In the genomic region with DNA sequence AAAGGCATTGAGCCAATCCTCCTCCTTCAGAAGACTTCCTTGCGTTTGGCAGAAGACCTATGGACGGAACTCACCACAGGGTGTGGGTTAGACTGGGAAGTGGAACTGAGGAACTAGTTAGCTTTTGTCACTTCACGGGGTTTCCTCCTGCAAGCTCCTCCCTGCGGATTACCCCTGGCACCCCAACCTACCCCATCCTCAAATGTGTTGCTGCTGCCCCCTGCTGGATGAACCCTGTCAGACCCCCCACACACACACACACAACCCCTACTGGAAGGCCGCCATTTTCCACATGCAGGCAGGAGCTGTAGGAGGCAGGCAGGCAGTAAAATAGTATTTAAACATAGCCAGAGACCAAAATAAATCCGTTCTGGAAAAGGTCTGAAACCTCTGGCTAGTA, we compare ENCODE assay signal across 10 mouse cellular contexts. TPM values are rescaled to one million over a fixed set of nuclear protein-coding genes. Genes with fewer than 3 reads are reported as not detected.
A peak's percentile ranks its signal among the peaks of the same experiment; 100 is the strongest.
DNase-seq lines count a peak whose midpoint lies in the region; ATAC-seq and TF ChIP-seq lines count a peak whose summit lies in the region.
"Had no signal": no experiment of that assay in that cellular context is flagged by ENCODE, and none has a peak within 500 bp of the region (broad histone marks: within the 10 kb centered on the region; RNA-seq: fewer than 3 reads in every experiment).

No protein-coding gene starts in this region.

- no peak for ATAC-seq in hindbrain, embryonic 12.5 days (ENCODE audit: low FRiP score)

- dilution Hi-C loops in CH12.LX (cut with MboI; ENCODE audit: extremely low pct_ligation_motif_present, extremely low pct_unique_long_range_greater_than_20kb, low sequenced_read_pairs): no loop called here

- no peak overlapping the region for H3K27ac ChIP-seq in CH12.LX (ENCODE audit: insufficient read depth, low read depth)
- H3K27ac ChIP-seq in hindbrain, embryonic 12.5 days: no peak overlapping the region
- H3K27ac ChIP-seq: neural tube, embryonic 13.5 days had no signal

- intact Hi-C loops in left cerebral cortex, postnatal 25 days (cut with DNase I): loop anchor here (5.0 kb wide), 1 partner anchor 85 kb away; no protein-coding TSS in a partner anchor

- no peak for TF ChIP-seq EP300 in CH12.LX (IDR thresholded peaks at IDR 0.05; ENCODE audit: low read length)

- TF ChIP-seq POLR2A in CH12.LX (IDR thresholded peaks at IDR 0.05; ENCODE audit: low read depth, low read length): no peak

- TF ChIP-seq RAD21 in CH12.LX (IDR thresholded peaks at IDR 0.05; ENCODE audit: low read depth, low read length): peak; percentile 97

- in situ Hi-C loops in CH12.LX (cut with MboI; ENCODE audit: low pct_ligation_motif_present, low pct_unique_long_range_greater_than_20kb, low sequenced_read_pairs): loop anchor here (5.0 kb wide), 2 partner anchors 35 to 90 kb away; a partner anchor contains a TSS

- H3K9ac ChIP-seq in CH12.LX (ENCODE audit: insufficient read depth, low read depth): no peak overlapping the region
- no peak overlapping the region for H3K9ac ChIP-seq in hindbrain, embryonic 12.5 days
- H3K9ac ChIP-seq: neural tube, embryonic 13.5 days had no signal

- no peak overlapping the region for H3K4me2 ChIP-seq in CH12.LX (ENCODE audit: insufficient read depth, low read depth, poor library complexity, severe bottlenecking)
- no peak overlapping the region for H3K4me2 ChIP-seq in hindbrain, embryonic 12.5 days (replicated peaks)
- H3K4me2 ChIP-seq: neural tube, embryonic 13.5 days had no signal

- peaks cover 0 to 9% of the 10 kb centered on the region in 2 experiments; a peak in 1 of 4 replicates for H3K4me1 ChIP-seq in CH12.LX (ENCODE audit: control insufficient read depth in 1 of 2, insufficient read depth in 2 of 2)
- H3K4me1 ChIP-seq in hindbrain, embryonic 12.5 days: peaks cover 9% of the 10 kb centered on the region

- WGBS in hindbrain, embryonic 12.5 days: 74% methylated on average over 6 of the region's 6 CpGs

- H3K79me2 ChIP-seq in CH12.LX (replicated peaks; ENCODE audit: control insufficient read depth, extremely low read depth, insufficient read depth, poor library complexity, severe bottlenecking): no peaks in the 10 kb centered on the region

- peak overlapping the region in 1 of 3 experiments; percentile 1 for H3K4me3 ChIP-seq in CH12.LX (replicated peaks in 1 of 3; ENCODE audit: low read depth in 2 of 3, low read length in 2 of 3, poor library complexity in 1 of 3)
- H3K4me3 ChIP-seq in hindbrain, embryonic 12.5 days: no peak overlapping the region
- H3K4me3 ChIP-seq: neural tube, embryonic 13.5 days had no signal

- peak; percentile 27 for DNase-seq in 3134 (ENCODE audit: extremely low read depth, insufficient read length, low spot score)
- DNase-seq in CH12.LX (ENCODE audit: extremely low read depth): peak; percentile 86
- peak; percentile 3 for DNase-seq in c-Kit-negative CD71-positive TER-119-positive erythroid progenitor cells, embryonic 14.5 days (ENCODE audit: low read depth, low spot score)
- peak; percentile 65 to 82 for DNase-seq in heart, adult 9 months (ENCODE audit: low spot score in 2 of 2)
- peak; percentile 39 to 43 for DNase-seq in left cerebral cortex, postnatal 25 days (ENCODE audit: low spot score in 2 of 2)
- peak; percentile 94 for DNase-seq in naive thymus-derived CD4-positive, alpha-beta T cell, adult 2 months (ENCODE audit: low read depth)
- peak; percentile 95 for DNase-seq in thymus, postnatal 14 days

- peaks cover 9% of the 10 kb centered on the region for H3K9me3 ChIP-seq in CH12.LX (replicated peaks; ENCODE audit: low read length)
- H3K9me3 ChIP-seq in hindbrain, embryonic 12.5 days (replicated peaks): no peaks in the 10 kb centered on the region

- TF ChIP-seq CTCF in CH12.LX (conservative IDR thresholded peaks at IDR 0.05 in 1 of 2, IDR thresholded peaks at IDR 0.05 in 1 of 2; ENCODE audit: low read depth in 2 of 2, low read length in 2 of 2): peak; percentile 21 to 98; a peak in 2 of 4 replicates

- H3K27me3 ChIP-seq in CH12.LX (replicated peaks): no peaks in the 10 kb centered on the region
- H3K27me3 ChIP-seq in hindbrain, embryonic 12.5 days: peaks cover 3% of the 10 kb centered on the region; the same call in 1 of the 2 replicates

- no peaks in the 10 kb centered on the region for H3K36me3 ChIP-seq in CH12.LX (replicated peaks in 1 of 2; ENCODE audit: control insufficient read depth in 1 of 2, insufficient read depth in 1 of 2, low read length in 1 of 2)
- H3K36me3 ChIP-seq in hindbrain, embryonic 12.5 days: no peaks in the 10 kb centered on the region
- H3K36me3 ChIP-seq: neural tube, embryonic 13.5 days had no signal

TF ChIP-seq in CH12.LX, 34 proteins besides CTCF, POLR2A, EP300 and RAD21:
- TF ChIP-seq MAZ (IDR thresholded peaks at IDR 0.05; ENCODE audit: low read depth, low read length) (peak; percentile 83; the same call in 1 of the 2 replicates), MXI1 (IDR thresholded peaks at IDR 0.05; ENCODE audit: low read depth, low read length) (no peak), SMC3 (IDR thresholded peaks at IDR 0.05; ENCODE audit: low read depth, low read length) (peak; percentile 99), MYC (IDR thresholded peaks at IDR 0.05; ENCODE audit: low read depth, low read length) (0 out of 2 replicates have a peak, but pooled peaks have one; percentile 8), ZC3H11A (IDR thresholded peaks at IDR 0.05; ENCODE audit: low read depth, low read length) (peak; percentile 90), NRF1 (IDR thresholded peaks at IDR 0.05; ENCODE audit: low read depth, low read length) (0 out of 2 replicates have a peak, but pooled peaks have one; percentile 34), POLR2AphosphoS2 (IDR thresholded peaks at IDR 0.05; ENCODE audit: low read depth, low read length) (no peak), ELF1 (IDR thresholded peaks at IDR 0.05; ENCODE audit: low read depth, low read length) (0 out of 2 replicates have a peak, but pooled peaks have one; percentile 25)

RNA-seq across cellular contexts. Expression of a gene that starts 23.1 kb away (rescaled TPM):
- total RNA-seq in CH12.LX (2012; rRNA removed): not detected in 2 replicates
- total RNA-seq in CH12.LX (2014; rRNA removed): not detected in 2 replicates
- polyA plus RNA-seq in CH12.LX (2012; ENCODE audit: insufficient read length, low read depth): not detected in 2 replicates
- total RNA-seq in left cerebral cortex, postnatal 25 days (2021): not detected
- 0.26 TPM in 1 of 2 replicates, not detected in the other for polyA plus RNA-seq in hindbrain, embryonic 12.5 days (2016; fragmentation: Nextera tagmentation; extraction: Ambion mirVana)
- polyA plus RNA-seq: frontal cortex, adult 2 months; neural tube, embryonic 13.5 days had no signal

RNA-seq across cellular contexts. Expression of a gene that starts 37.3 kb away (rescaled TPM):
- total RNA-seq in CH12.LX (2012; rRNA removed): 49.6 and 54.9 TPM in 2 replicates
- 55.1 and 64.3 TPM in 2 replicates for total RNA-seq in CH12.LX (2014; rRNA removed)
- 52.2 and 71.0 TPM in 2 replicates for polyA plus RNA-seq in CH12.LX (2012; ENCODE audit: insufficient read length, low read depth)
- total RNA-seq in left cerebral cortex, postnatal 25 days (2021): 1 to 10 TPM; 7.9 to 8.9 TPM
- 9.8 and 10.1 TPM in 2 replicates for polyA plus RNA-seq in hindbrain, embryonic 12.5 days (2016; fragmentation: Nextera tagmentation; extraction: Ambion mirVana)

RNA-seq across cellular contexts. Expression of a gene that starts 44.3 kb away (rescaled TPM):
- total RNA-seq in CH12.LX (2012; rRNA removed) (22.4 and 24.0 TPM in 2 replicates), CH12.LX (2014; rRNA removed) (24.4 and 25.4 TPM in 2 replicates)
- 20.0 and 21.4 TPM in 2 replicates for polyA plus RNA-seq in CH12.LX (2012; ENCODE audit: insufficient read length, low read depth)
- total RNA-seq in left cerebral cortex, postnatal 25 days (2021): 10 to 100 TPM; 46.8 to 49.6 TPM
- polyA plus RNA-seq in hindbrain, embryonic 12.5 days (2016; fragmentation: Nextera tagmentation; extraction: Ambion mirVana): 26.1 and 28.4 TPM in 2 replicates

RNA-seq across cellular contexts. Expression of a gene that starts 44.3 kb away (rescaled TPM):
- 22.7 and 26.1 TPM in 2 replicates for total RNA-seq in CH12.LX (2012; rRNA removed)
- 56.4 and 57.3 TPM in 2 replicates for total RNA-seq in CH12.LX (2014; rRNA removed)
- 28.6 and 38.9 TPM in 2 replicates for polyA plus RNA-seq in CH12.LX (2012; ENCODE audit: insufficient read length, low read depth)
- 10 to 100 TPM; 11.8 to 12.6 TPM for total RNA-seq in left cerebral cortex, postnatal 25 days (2021)
- 17.1 and 18.5 TPM in 2 replicates for polyA plus RNA-seq in hindbrain, embryonic 12.5 days (2016; fragmentation: Nextera tagmentation; extraction: Ambion mirVana)

Comparison
In these comparisons a context has a peak if more than half of its experiments do, and no peak if none do; other contexts are left out.
1. DNase-seq: peak in every context shown above with its lines; median percentile 95 in thymus, postnatal 14 days; 94 in naive thymus-derived CD4-positive, alpha-beta T cell, adult 2 months; 86 in CH12.LX; 74 in heart, adult 9 months; 41 in left cerebral cortex, postnatal 25 days; 27 in 3134; 3 in c-Kit-negative CD71-positive TER-119-positive erythroid progenitor cells, embryonic 14.5 days.
2. RNA of a gene that starts 37.3 kb away (total RNA-seq): 49.6 to 64.3 TPM in CH12.LX; 7.9 to 8.9 TPM in left cerebral cortex, postnatal 25 days; every median in the first group is over 4 times any median in the second.